Mouse (Mus musculus): ENCODE data around the gene Hes7. TPM values are rescaled to one million over a fixed set of nuclear protein-coding genes. Genes with fewer than 3 reads are reported as not detected.

Hes7 gene
- total and polyA plus RNA-seq, 3 experiments, result 0.04 TPM; not detected in 2

GRCm38 (mm10) chr11:69088103-69088855, 31.9 kb upstream of the Hes7 start, which contains the start of gene Vamp2:
TSS of gene Vamp2 (plus strand) at chr11:69088490.
- peak; percentile 83 for DNase-seq (ENCODE audit: extremely low read depth)
- peaks cover 29% of the 10 kb centered on the region for H3K79me2 ChIP-seq (replicated peaks; ENCODE audit: control insufficient read depth, extremely low read depth, insufficient read depth, poor library complexity, severe bottlenecking)
- dilution Hi-C loops (cut with MboI; ENCODE audit: extremely low pct_ligation_motif_present, extremely low pct_unique_long_range_greater_than_20kb, low sequenced_read_pairs), result no loop called here
- H3K27me3 ChIP-seq (replicated peaks), result peaks cover 22% of the 10 kb centered on the region
- peak within 1 kb of the TSS; percentile 57 for H3K27ac ChIP-seq (ENCODE audit: insufficient read depth, low read depth)
- in situ Hi-C loops (cut with MboI; ENCODE audit: low pct_ligation_motif_present, low pct_unique_long_range_greater_than_20kb, low sequenced_read_pairs), result loop anchor here (25.0 kb wide), 1 partner anchor 924 kb away; the partner anchor contains the start of genes Acadvl, Dlg4 and Dvl2
- H3K9ac ChIP-seq (ENCODE audit: insufficient read depth, low read depth), result peak within 1 kb of the TSS; percentile 96
- H3K36me3 ChIP-seq (replicated peaks in 1 of 2; ENCODE audit: control insufficient read depth in 1 of 2, insufficient read depth in 1 of 2, low read length in 1 of 2), result peaks cover 23 to 37% of the 10 kb centered on the region in 2 experiments
- peaks cover 4% of the 10 kb centered on the region for H3K9me3 ChIP-seq (replicated peaks; ENCODE audit: low read length)
- H3K4me1 ChIP-seq (ENCODE audit: control insufficient read depth in 1 of 2, insufficient read depth in 2 of 2), result peaks cover 23 to 48% of the 10 kb centered on the region in 2 experiments
- peak within 1 kb of the TSS; percentile 74 for H3K4me2 ChIP-seq (ENCODE audit: insufficient read depth, low read depth, poor library complexity, severe bottlenecking)
- peak within 1 kb of the TSS; percentile 89 to 99 (median 89) for H3K4me3 ChIP-seq (replicated peaks in 1 of 3; ENCODE audit: low read depth in 2 of 3, low read length in 2 of 3, poor library complexity in 1 of 3)
- TF ChIP-seq HCFC1 (IDR thresholded peaks at IDR 0.05; ENCODE audit: low read depth, low read length) (peak; percentile 27; the same call in 1 of the 2 replicates), NRF1 (IDR thresholded peaks at IDR 0.05; ENCODE audit: low read depth, low read length) (peak; percentile 38; the same call in 1 of the 2 replicates), MYC (IDR thresholded peaks at IDR 0.05; ENCODE audit: low read depth, low read length) (no peak), NELFE (IDR thresholded peaks at IDR 0.05; ENCODE audit: low read depth, low read length) (peak; percentile 87), MXI1 (IDR thresholded peaks at IDR 0.05; ENCODE audit: low read depth, low read length) (peak; percentile 71; the same call in 1 of the 2 replicates), RCOR1 (conservative IDR thresholded peaks at IDR 0.05; ENCODE audit: low read depth, low read length) (no peak), USF2 (conservative IDR thresholded peaks at IDR 0.05; ENCODE audit: low read depth, low read length) (no peak), CHD2 (IDR thresholded peaks at IDR 0.05; ENCODE audit: low read length) (0 out of 2 replicates have a peak, but pooled peaks have one; percentile 17), ETS1 (conservative IDR thresholded peaks at IDR 0.05; ENCODE audit: low read depth, low read length) (peak; percentile 21; the same call in 1 of the 2 replicates), TCF12 (IDR thresholded peaks at IDR 0.05; ENCODE audit: low read depth, low read length) (peak; percentile 70), ELF1 (IDR thresholded peaks at IDR 0.05; ENCODE audit: low read depth, low read length) (peak; percentile 81), BHLHE40 (IDR thresholded peaks at IDR 0.05; ENCODE audit: low read depth, low read length) (0 out of 2 replicates have a peak, but pooled peaks have one; percentile 20), CTCF (conservative IDR thresholded peaks at IDR 0.05 in 1 of 2, IDR thresholded peaks at IDR 0.05 in 1 of 2; ENCODE audit: low read depth in 2 of 2, low read length in 2 of 2) (no peak), POLR2A (IDR thresholded peaks at IDR 0.05; ENCODE audit: low read depth, low read length) (peak; percentile 85), ZNF384 (IDR thresholded peaks at IDR 0.05; ENCODE audit: low read depth, low read length) (no peak), UBTF (IDR thresholded peaks at IDR 0.05; ENCODE audit: low read depth, low read length) (0 out of 2 replicates have a peak, but pooled peaks have one; percentile 86), GABPA (IDR thresholded peaks at IDR 0.05; ENCODE audit: insufficient replicate concordance, low read depth, low read length) (no peak), E2F4 (IDR thresholded peaks at IDR 0.05; ENCODE audit: insufficient replicate concordance, low read depth, low read length) (no peak), KAT2A (IDR thresholded peaks at IDR 0.05; ENCODE audit: insufficient replicate concordance, low read length) (no peak), MAFK (IDR thresholded peaks at IDR 0.05; ENCODE audit: insufficient replicate concordance, low read length) (no peak), POLR2AphosphoS2 (IDR thresholded peaks at IDR 0.05; ENCODE audit: low read depth, low read length) (peak; percentile 82; the same call in 1 of the 2 replicates), ZMIZ1 (IDR thresholded peaks at IDR 0.05; ENCODE audit: low read depth, low read length) (0 out of 2 replicates have a peak, but pooled peaks have one; percentile 57), ZKSCAN1 (IDR thresholded peaks at IDR 0.05; ENCODE audit: borderline replicate concordance, low read depth, low read length) (no peak), EP300 (IDR thresholded peaks at IDR 0.05; ENCODE audit: low read length) (no peak), JUND (conservative IDR thresholded peaks at IDR 0.05; ENCODE audit: low read depth, low read length) (no peak), PAX5 (IDR thresholded peaks at IDR 0.05; ENCODE audit: low read length) (no peak), RAD21 (IDR thresholded peaks at IDR 0.05; ENCODE audit: low read depth, low read length) (no peak), TBP (conservative IDR thresholded peaks at IDR 0.05; ENCODE audit: low read depth, low read length) (no peak), SIN3A (IDR thresholded peaks at IDR 0.05; ENCODE audit: low read length) (peak; percentile 62; the same call in 1 of the 2 replicates), MAX (IDR thresholded peaks at IDR 0.05; ENCODE audit: low read length) (no peak), JUN (IDR thresholded peaks at IDR 0.05; ENCODE audit: insufficient read depth, low read depth, low read length) (no peak), CHD1 (IDR thresholded peaks at IDR 0.05; ENCODE audit: low read depth, low read length) (peak; percentile 53; the same call in 1 of the 2 replicates), IRF4 (IDR thresholded peaks at IDR 0.05; ENCODE audit: low read depth, low read length) (no peak), USF1 (IDR thresholded peaks at IDR 0.05; ENCODE audit: low read depth, low read length) (no peak), MEF2A (IDR thresholded peaks at IDR 0.05; ENCODE audit: borderline replicate concordance, low read depth, low read length) (0 out of 2 replicates have a peak, but pooled peaks have one; percentile 15), SMC3 (IDR thresholded peaks at IDR 0.05; ENCODE audit: low read depth, low read length) (no peak), MAZ (IDR thresholded peaks at IDR 0.05; ENCODE audit: low read depth, low read length) (peak; percentile 60), ZC3H11A (IDR thresholded peaks at IDR 0.05; ENCODE audit: low read depth, low read length) (no peak)
